Mouse (Mus musculus): ENCODE measurements at regions not wholly inside any gene's neighbourhood (a gene's known extent, or its start where the extent isn't known, plus 50 kb on each side); places are given as distances from the start of the nearest gene placed in this dataset.

- H3K9me3 ChIP-seq = no peaks in the 10 kb centered on the region
- no peak for ATAC-seq (ENCODE audit: low FRiP score, low read depth)
- 64% methylated on average over 4 of the region's 4 CpGs for WGBS
Observed at GRCm38 (mm10) chr3:149393317-149394172, 403.2 kb upstream of the Adgrl2 start.

GRCm38 (mm10) chr3:149392164-149392563 is 401.8 kb upstream of the Adgrl2 start:
- Histone ChIP-seq H3K36me3 (no peaks in the 10 kb centered on the region), H3K27me3 (no peaks in the 10 kb centered on the region), H3K9me3 (no peaks in the 10 kb centered on the region), H3K4me1 (0 out of 2 replicates have a peak, but pooled peaks cover 6% of the 10 kb centered on the region), H3K9ac (no peak overlapping the region), H3K4me2 (replicated peaks) (no peak overlapping the region), H3K27ac (no peak overlapping the region), H3K4me3 (no peak overlapping the region)
- 91% methylated on average over 9 of the region's 9 CpGs for WGBS
- no peak for ATAC-seq (ENCODE audit: low FRiP score, low read depth)

More at GRCm38 (mm10) chr3:149393317-149394172, 403.2 kb upstream of the Adgrl2 start:
- Histone ChIP-seq H3K27me3 (no peaks in the 10 kb centered on the region), H3K9ac (no peak overlapping the region), H3K4me1 (no peaks in the 10 kb centered on the region), H3K4me3 (no peak overlapping the region), H3K27ac (no peak overlapping the region), H3K4me2 (replicated peaks) (no peak overlapping the region), H3K36me3 (no peaks in the 10 kb centered on the region)

GRCm38 (mm10) chr3:149387537-149387936 is 397.2 kb upstream of the Adgrl2 start:
- Histone ChIP-seq H3K4me3 (no peak overlapping the region), H3K27ac (no peak overlapping the region), H3K4me2 (replicated peaks) (no peak overlapping the region), H3K27me3 (no peaks in the 10 kb centered on the region), H3K9me3 (no peaks in the 10 kb centered on the region), H3K4me1 (peaks cover 14% of the 10 kb centered on the region), H3K36me3 (no peaks in the 10 kb centered on the region), H3K9ac (no peak overlapping the region)
- 8% methylated on average over 3 of the region's 3 CpGs for WGBS
- ATAC-seq (ENCODE audit: low FRiP score, low read depth) = no peak

GRCm38 (mm10) chr3:149386027-149386426 is 395.7 kb upstream of the Adgrl2 start:
- WGBS = 30% methylated on average over 2 of the region's 2 CpGs
- H3K9ac ChIP-seq = no peak overlapping the region
- H3K27ac ChIP-seq = no peak overlapping the region
- H3K4me1 ChIP-seq = peaks cover 20% of the 10 kb centered on the region
- no peak overlapping the region for H3K4me3 ChIP-seq
- H3K9me3 ChIP-seq = no peaks in the 10 kb centered on the region
- H3K27me3 ChIP-seq = no peaks in the 10 kb centered on the region
- ATAC-seq (ENCODE audit: low FRiP score, low read depth) = no peak
- no peaks in the 10 kb centered on the region for H3K36me3 ChIP-seq
- H3K4me2 ChIP-seq (replicated peaks) = no peak overlapping the region

- ATAC-seq (ENCODE audit: low FRiP score, low read depth) = no peak
- H3K9me3 ChIP-seq = no peaks in the 10 kb centered on the region
- 60% methylated on average over 6 of the region's 6 CpGs for WGBS
Observed at GRCm38 (mm10) chr3:149385336-149385735, 395.0 kb upstream of the Adgrl2 start.

GRCm38 (mm10) chr3:149381559-149382245 is 391.3 kb upstream of the Adgrl2 start:
- Histone ChIP-seq H3K4me1 (peaks cover 14% of the 10 kb centered on the region), H3K36me3 (no peaks in the 10 kb centered on the region), H3K9ac (no peak overlapping the region), H3K27ac (no peak overlapping the region), H3K27me3 (no peaks in the 10 kb centered on the region), H3K4me2 (replicated peaks) (no peak overlapping the region), H3K9me3 (no peaks in the 10 kb centered on the region), H3K4me3 (no peak overlapping the region)
- no peak; the same call in 1 of the 2 replicates for ATAC-seq (ENCODE audit: low FRiP score, low read depth)
- WGBS = 67% methylated on average over 10 of the region's 10 CpGs

More at GRCm38 (mm10) chr3:149385336-149385735, 395.0 kb upstream of the Adgrl2 start:
- H3K36me3 ChIP-seq = no peaks in the 10 kb centered on the region
- H3K27ac ChIP-seq = no peak overlapping the region
- no peak overlapping the region for H3K4me2 ChIP-seq (replicated peaks)
- H3K4me3 ChIP-seq = no peak overlapping the region
- no peak overlapping the region for H3K9ac ChIP-seq
- no peaks in the 10 kb centered on the region for H3K27me3 ChIP-seq
- peaks cover 20% of the 10 kb centered on the region for H3K4me1 ChIP-seq

- 66% methylated on average over 6 of the region's 6 CpGs for WGBS
- no peak overlapping the region for H3K4me2 ChIP-seq (replicated peaks)
- no peak overlapping the region for H3K9ac ChIP-seq
- no peak overlapping the region for H3K4me3 ChIP-seq
- no peaks in the 10 kb centered on the region for H3K9me3 ChIP-seq
- peaks cover 10% of the 10 kb centered on the region for H3K4me1 ChIP-seq
- ATAC-seq (ENCODE audit: low FRiP score, low read depth) = no peak
- H3K27ac ChIP-seq = no peak overlapping the region
- no peaks in the 10 kb centered on the region; the same call in 1 of the 2 replicates for H3K27me3 ChIP-seq
- H3K36me3 ChIP-seq = no peaks in the 10 kb centered on the region
Observed at GRCm38 (mm10) chr3:149381051-149381450, 390.7 kb upstream of the Adgrl2 start.

- Histone ChIP-seq H3K27ac (no peak overlapping the region), H3K27me3 (no peaks in the 10 kb centered on the region; the same call in 1 of the 2 replicates), H3K4me3 (no peak overlapping the region), H3K36me3 (no peaks in the 10 kb centered on the region), H3K4me1 (peaks cover 6% of the 10 kb centered on the region; the same call in 1 of the 2 replicates), H3K9ac (no peak overlapping the region), H3K4me2 (replicated peaks) (no peak overlapping the region), H3K9me3 (no peaks in the 10 kb centered on the region)
- 79% methylated on average over 15 of the region's 15 CpGs for WGBS
- no peak for ATAC-seq (ENCODE audit: low FRiP score, low read depth)
Observed at GRCm38 (mm10) chr3:149379866-149380472, 389.6 kb upstream of the Adgrl2 start.

- no peaks in the 10 kb centered on the region for H3K9me3 ChIP-seq
- H3K4me2 ChIP-seq (replicated peaks) = no peak overlapping the region
- no peak overlapping the region for H3K27ac ChIP-seq
- H3K27me3 ChIP-seq = no peaks in the 10 kb centered on the region; the same call in 1 of the 2 replicates
- peaks cover 6% of the 10 kb centered on the region; the same call in 1 of the 2 replicates for H3K4me1 ChIP-seq
- H3K36me3 ChIP-seq = no peaks in the 10 kb centered on the region
- no peak for ATAC-seq (ENCODE audit: low FRiP score, low read depth)
- H3K4me3 ChIP-seq = no peak overlapping the region
- WGBS = 61% methylated on average over 3 of the region's 3 CpGs
- no peak overlapping the region for H3K9ac ChIP-seq
Observed at GRCm38 (mm10) chr3:149379249-149379865, 389.0 kb upstream of the Adgrl2 start.

GRCm38 (mm10) chr3:149371439-149371838 is 381.1 kb upstream of the Adgrl2 start:
- no peak overlapping the region for H3K9ac ChIP-seq
- ATAC-seq (ENCODE audit: low FRiP score, low read depth) = no peak
- H3K4me1 ChIP-seq = no peaks in the 10 kb centered on the region
- no peak overlapping the region for H3K27ac ChIP-seq
- H3K4me3 ChIP-seq = no peak overlapping the region
- no peak overlapping the region for H3K4me2 ChIP-seq (replicated peaks)
- H3K9me3 ChIP-seq = no peaks in the 10 kb centered on the region
- no peaks in the 10 kb centered on the region for H3K36me3 ChIP-seq
- 84% methylated on average over 5 of the region's 5 CpGs for WGBS
- H3K27me3 ChIP-seq = peaks cover 4% of the 10 kb centered on the region; the same call in 1 of the 2 replicates

GRCm38 (mm10) chr3:149370517-149371227 is 380.3 kb upstream of the Adgrl2 start:
- Histone ChIP-seq H3K4me1 (peaks cover 5% of the 10 kb centered on the region; the same call in 1 of the 2 replicates), H3K4me2 (replicated peaks) (no peak overlapping the region), H3K27ac (no peak overlapping the region), H3K9ac (no peak overlapping the region), H3K9me3 (no peaks in the 10 kb centered on the region), H3K27me3 (0 out of 2 replicates have a peak, but pooled peaks cover 4% of the 10 kb centered on the region), H3K4me3 (no peak overlapping the region), H3K36me3 (no peaks in the 10 kb centered on the region)
- ATAC-seq (ENCODE audit: low FRiP score, low read depth) = no peak
- WGBS = 82% methylated on average over 6 of the region's 6 CpGs

Data from limb, embryonic 13.5 days (tissue).